8 mouse cellular contexts compared by ENCODE assay signal in genomic region chr2:163597661-163598060, GRCm38 (mm10). TPM values are rescaled to one million over a fixed set of nuclear protein-coding genes. Genes with fewer than 3 reads are reported as not detected.
DNase-seq lines count a peak whose midpoint lies in the region; ATAC-seq lines count a peak whose summit lies in the region.

No protein-coding gene starts in this region.

- no peak overlapping the region for H3K4me3 ChIP-seq in liver, embryonic 12.5 days

- peaks cover 49% of the 10 kb centered on the region for H3K4me1 ChIP-seq in liver, embryonic 12.5 days

- H3K27me3 ChIP-seq in liver, embryonic 12.5 days (replicated peaks): no peaks in the 10 kb centered on the region

- WGBS in liver, embryonic 12.5 days (ENCODE audit: insufficient replicate concordance): 47% methylated on average over 4 of the region's 4 CpGs

- no peak overlapping the region for H3K27ac ChIP-seq in liver, embryonic 12.5 days

- no peaks in the 10 kb centered on the region for H3K36me3 ChIP-seq in liver, embryonic 12.5 days

- no peaks in the 10 kb centered on the region for H3K9me3 ChIP-seq in liver, embryonic 12.5 days (replicated peaks)

- H3K9ac ChIP-seq in liver, embryonic 12.5 days: no peak overlapping the region

- DNase-seq in cerebellum, postnatal 10 days: peak; percentile 72 to 80
- DNase-seq in cerebellum, adult 11-12 months: no peak
- peak; percentile 68 for DNase-seq in liver
- peak; percentile 36 for DNase-seq in adrenal gland, adult 8-10 months
- peak; percentile 25 to 71 for DNase-seq in layer of hippocampus, adult 18-20 months (ENCODE audit: low spot score in 2 of 2)
- peak; percentile 42 for DNase-seq in retina, embryonic 14.5 days (ENCODE audit: low spot score)
- DNase-seq in neural tube, embryonic 10.5 days (ENCODE audit: extremely low spot score, low spot score): no peak

- ATAC-seq in liver, embryonic 12.5 days: no peak

- H3K4me2 ChIP-seq in liver, embryonic 12.5 days: no peak overlapping the region

RNA-seq across cellular contexts. Expression of gene Ttpal, which starts 4.5 kb away (rescaled TPM):
- 18.2 and 20.4 TPM in 2 replicates for polyA plus RNA-seq in liver, embryonic 12.5 days (2016; fragmentation: Nextera tagmentation; extraction: Ambion mirVana)
- total RNA-seq in adrenal gland, adult 8-10 months (2022): 10 to 100 TPM; 26.8 to 38.6 (median 31.5) TPM
- total RNA-seq in layer of hippocampus, adult 18-20 months (2021): 10 to 100 TPM; 51.4 to 53.1 TPM

RNA-seq across cellular contexts. Expression of gene Serinc3, which starts 47.3 kb away (rescaled TPM):
- 127 and 132 TPM in 2 replicates for polyA plus RNA-seq in liver, embryonic 12.5 days (2016; fragmentation: Nextera tagmentation; extraction: Ambion mirVana)
- 100 to 1,000 TPM; 566 to 814 (median 738) TPM for total RNA-seq in adrenal gland, adult 8-10 months (2022)
- 100 to 1,000 TPM; 186 to 193 TPM for total RNA-seq in layer of hippocampus, adult 18-20 months (2021)

Comparison
In these comparisons a context has a peak if more than half of its experiments do, and no peak if none do; other contexts are left out.
1. DNase-seq: peak in cerebellum, postnatal 10 days (2 of 2), liver (single experiment), adrenal gland, adult 8-10 months (single experiment), layer of hippocampus, adult 18-20 months (2 of 2) and retina, embryonic 14.5 days (single experiment); none in cerebellum, adult 11-12 months (single experiment) and neural tube, embryonic 10.5 days (single experiment).